Mouse (Mus musculus) ES-Bruce4 (cell line): ENCODE measurements around the gene Hagh.

ENCODE experiments used
- CTCF ChIP-seq: IDR thresholded peaks from one replicate; pipeline ENCODE4 v1.8.1; 2011; ENCODE audit warnings: low read depth, low read length
- EP300 ChIP-seq: IDR thresholded peaks from 2 replicates; pipeline ENCODE4 v1.6.1; 2011; ENCODE audit warnings: low read depth, low read length; ENCODE audit not compliant: insufficient read depth
- POLR2A ChIP-seq: IDR thresholded peaks from one replicate; pipeline ENCODE4 v1.8.1; 2011; ENCODE audit warnings: low read length; ENCODE audit not compliant: insufficient read depth

GRCm38 (mm10) chr17:24844525-24844924 lies 4.6 kb downstream of the Hagh start:
- no peak for TF ChIP-seq CTCF
- no peak for TF ChIP-seq POLR2A
- no peak for TF ChIP-seq EP300
